ENCODE assay signal across 8 mouse cellular contexts in the genomic region with DNA sequence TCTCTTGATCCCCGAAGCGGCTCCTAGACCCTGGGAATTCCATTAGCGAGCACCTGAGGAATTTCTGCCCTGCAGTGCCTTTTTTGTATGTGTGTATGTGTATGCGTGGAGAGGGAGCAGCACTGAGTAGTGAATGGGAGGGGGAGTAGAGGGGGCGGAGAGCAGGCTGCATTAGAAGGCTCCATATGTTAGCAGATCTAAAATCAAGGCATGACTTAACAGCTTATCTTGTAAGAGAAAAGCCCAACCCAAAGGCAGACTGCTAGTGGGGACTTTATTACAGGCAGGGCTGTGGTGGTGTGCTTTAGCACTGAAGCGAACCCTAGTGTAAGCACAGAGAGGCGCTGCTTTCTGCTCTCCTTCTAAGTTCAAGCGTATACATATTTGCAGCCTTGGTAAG. TPM values are rescaled to one million over a fixed set of nuclear protein-coding genes. Genes with fewer than 3 reads are reported as not detected.
DNase-seq lines count a peak whose midpoint lies in the region; ATAC-seq and TF ChIP-seq lines count a peak whose summit lies in the region.

No protein-coding gene starts in this region.

- ATAC-seq in kidney, embryonic 14.5 days (ENCODE audit: low FRiP score, low TSS enrichment), result no peak

- 18% methylated on average over 8 of the region's 8 CpGs for WGBS in kidney, embryonic 14.5 days

- peak overlapping the region; percentile 21; the same call in 1 of the 2 replicates for H3K4me2 ChIP-seq in kidney, embryonic 14.5 days (replicated peaks; ENCODE audit: low read depth, low read length)

- intact Hi-C loops in left cerebral cortex, postnatal 25 days (cut with DNase I), result loop anchor here (1.0 to 5.0 kb wide), 5 partner anchors 15 to 142 kb away; no protein-coding TSS in a partner anchor

- peak overlapping the region; percentile 26; the same call in 1 of the 2 replicates for H3K27ac ChIP-seq in kidney, embryonic 14.5 days (ENCODE audit: low read depth, low read length)
- no peak overlapping the region for H3K27ac ChIP-seq in cortical plate, adult 2 months (ENCODE audit: insufficient read depth, low read length)

- TF ChIP-seq CTCF in cortical plate, adult 2 months (IDR thresholded peaks at IDR 0.05; ENCODE audit: extremely low read depth, insufficient read depth, low read length), result no peak

- no peaks in the 10 kb centered on the region for H3K27me3 ChIP-seq in kidney, embryonic 14.5 days (ENCODE audit: control insufficient read depth, insufficient read depth, low read length)

- TF ChIP-seq POLR2A in cortical plate, adult 2 months (IDR thresholded peaks at IDR 0.05; ENCODE audit: extremely low read depth, insufficient read depth, low read length), result no peak

- no peak for DNase-seq in kidney, adult 11 months
- peak; percentile 39 to 41 for DNase-seq in frontal cortex, postnatal 14 days (ENCODE audit: low spot score in 2 of 2)
- DNase-seq in left cerebral cortex, postnatal 25 days (ENCODE audit: low spot score in 2 of 2), result peak; percentile 63 to 89
- DNase-seq in right cerebral cortex, adult 18-20 months, result peak; percentile 58
- no peak for DNase-seq in thymus, postnatal 10 days (ENCODE audit: low spot score in 2 of 2)
- no peak for DNase-seq in liver

- peak overlapping the region; percentile 7; the same call in 1 of the 2 replicates for H3K4me3 ChIP-seq in kidney, embryonic 14.5 days (ENCODE audit: low read length)
- H3K4me3 ChIP-seq in cortical plate, adult 2 months (ENCODE audit: insufficient read depth, low read length), result peak overlapping the region; percentile 14; the same call in 1 of the 2 replicates

- H3K9ac ChIP-seq in kidney, embryonic 14.5 days (ENCODE audit: low read depth, low read length), result no peak overlapping the region; the same call in 1 of the 2 replicates

- H3K36me3 ChIP-seq in kidney, embryonic 14.5 days (ENCODE audit: control insufficient read depth, insufficient read depth, low read length), result no peaks in the 10 kb centered on the region

- peaks cover 31% of the 10 kb centered on the region for H3K4me1 ChIP-seq in kidney, embryonic 14.5 days (ENCODE audit: control insufficient read depth, insufficient read depth, low read length)
- peaks cover 5% of the 10 kb centered on the region; the same call in 1 of the 2 replicates for H3K4me1 ChIP-seq in cortical plate, adult 2 months (ENCODE audit: control insufficient read depth, insufficient read depth, low read length)

- no peaks in the 10 kb centered on the region for H3K9me3 ChIP-seq in kidney, embryonic 14.5 days (ENCODE audit: control insufficient read depth, low read length)

RNA-seq across cellular contexts. Expression of gene Cdon, which starts 3.7 kb away (rescaled TPM):
- 3.6 and 6.2 TPM in 2 replicates for polyA plus RNA-seq in kidney, embryonic 14.5 days (2014; fragmentation: Nextera tagmentation; extraction: Ambion mirVana)
- polyA plus RNA-seq in cortical plate, adult 2 months (2012; rRNA removed), result 5.6 and 6.2 TPM in 2 replicates
- total RNA-seq in left cerebral cortex, postnatal 25 days (2021), result 1 to 10 TPM; 7.4 to 7.7 TPM

Comparison
In these comparisons a context has a peak if more than half of its experiments do, and no peak if none do; other contexts are left out.
1. DNase-seq: peak in frontal cortex, postnatal 14 days (2 of 2), left cerebral cortex, postnatal 25 days (2 of 2) and right cerebral cortex, adult 18-20 months (single experiment); none in kidney, adult 11 months (single experiment), thymus, postnatal 10 days (0 of 2) and liver (single experiment).